Mouse (Mus musculus) heart, adult 2 months (tissue): ENCODE measurements around the gene Mocs1.

Experiments used
- CTCF ChIP-seq: fragments of 200-600 bp; IDR thresholded peaks from 2 replicates; pipeline ENCODE4 v1.8.1; 2022; ENCODE audit warnings: antibody characterized with exemption, mild to moderate bottlenecking, moderate library complexity
- POLR2A ChIP-seq: fragments of 200-500 bp; IDR thresholded peaks from 2 replicates; pipeline ENCODE4 v1.6.1; 2011; ENCODE audit warnings: mild to moderate bottlenecking, low read depth, low read length, control low read depth; ENCODE audit not compliant: insufficient read depth

DNA sequence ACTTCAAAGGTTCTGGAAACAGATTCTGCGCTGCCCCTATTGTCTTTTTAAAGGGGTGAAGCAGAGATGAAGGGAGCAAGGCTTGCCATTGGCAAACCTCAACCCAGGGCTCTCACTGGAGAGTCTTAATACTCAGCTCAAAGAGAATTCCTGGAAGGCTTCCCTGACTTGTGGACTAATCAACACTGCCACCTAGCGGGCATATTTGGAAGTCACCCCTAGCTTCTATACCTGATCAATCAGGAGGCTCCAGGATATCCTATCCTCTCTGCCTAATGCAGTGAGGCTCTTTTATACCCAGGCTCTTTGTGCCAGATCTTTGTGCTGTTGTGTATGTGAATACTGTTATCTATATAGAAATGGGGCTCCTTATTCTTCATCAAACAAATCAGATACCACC, 28.0 kb upstream of the Mocs1 start:
- TF ChIP-seq POLR2A, result no peak
- peak; percentile 96 for TF ChIP-seq CTCF
